Mouse (Mus musculus): ENCODE data around the gene Gm4724.
"Not testable (repeated sequence)": the region's sequence is repeated elsewhere in the genome, so short reads cannot be mapped to it uniquely, and the experiment has no call there.

Gene Gm4724

GRCm38 (mm10) chr2:175435707-175436106, at the start of gene Gm4724:
Gene Gm4724, minus strand, starts transcription at chr2:175435807.
- not testable (repeated sequence) for DNase-seq

DNA sequence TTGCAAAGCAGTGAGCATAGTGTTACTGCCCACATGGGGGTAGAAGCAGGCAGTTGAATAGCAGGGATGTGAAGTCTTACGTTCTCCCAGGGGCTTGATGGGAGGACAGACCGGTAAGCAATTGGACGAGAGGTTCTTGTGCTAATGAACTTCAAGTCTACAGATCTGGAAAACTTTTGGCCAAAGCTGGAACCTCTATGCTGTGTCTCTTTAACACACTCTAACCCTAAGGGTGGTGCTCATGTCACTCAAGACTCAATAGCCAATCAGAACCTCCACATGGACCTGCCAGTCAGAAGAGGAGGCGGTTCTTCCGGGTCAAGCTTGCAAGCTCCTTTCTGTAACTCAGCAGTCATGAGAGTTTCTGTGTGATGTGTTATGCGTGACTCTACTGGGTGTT, 34.1 kb upstream of the Gm4724 start, which contains the start of gene Zfp965:
Gene Zfp965 (plus strand): TSS at position 301 of the 400 bp plus-strand sequence.
- DNase-seq, result not testable (repeated sequence)
